Mouse (Mus musculus) testis, adult 2 months (tissue): Measurements from ENCODE around the gene Gm20388.

ENCODE experiments used
- CTCF ChIP-seq: fragments of 200-500 bp; IDR thresholded peaks from 2 replicates; pipeline ENCODE4 v1.5.1; 2012; ENCODE audit warnings: low read depth, mild to moderate bottlenecking, inconsistent platforms, low read length, moderate library complexity; ENCODE audit not compliant: control insufficient read depth, insufficient read depth, insufficient replicate concordance
- POLR2A ChIP-seq: fragments of 200-500 bp; IDR thresholded peaks from 2 replicates; pipeline ENCODE4 v1.6.1; 2012; ENCODE audit warnings: low read depth, mild to moderate bottlenecking, inconsistent platforms, low read length, moderate library complexity; ENCODE audit not compliant: control insufficient read depth

GRCm38 (mm10) chr8:123017143-123017542, 3106.5 kb downstream of the Gm20388 start:
- TF ChIP-seq CTCF (no peak), POLR2A (no peak)
